Mouse (Mus musculus): ENCODE measurements around the gene Muc3a. TPM values are rescaled to one million over a fixed set of nuclear protein-coding genes. Genes with fewer than 3 reads are reported as not detected.
A peak's percentile ranks its signal among the peaks of the same experiment; 100 is the strongest.

Gene Muc3a
- polyA plus RNA-seq, 1 experiment from 2014 or later: not detected

- Histone ChIP-seq H3K27ac (ENCODE audit: low read depth) (no peak overlapping the region), H3K4me1 (ENCODE audit: insufficient read depth) (no peaks in the 10 kb centered on the region), H3K27me3 (ENCODE audit: insufficient read depth, low read length) (no peaks in the 10 kb centered on the region), H3K4me2 (no peak overlapping the region), H3K9ac (no peak overlapping the region), H3K9me3 (ENCODE audit: low read depth, low read length) (no peaks in the 10 kb centered on the region), H3K4me3 (ENCODE audit: low read depth, low read length) (no peak overlapping the region), H3K36me3 (ENCODE audit: insufficient read depth) (no peaks in the 10 kb centered on the region)
- WGBS: 63% methylated on average over 9 of the region's 9 CpGs
- DNase-seq (no peak), ATAC-seq (ENCODE audit: insufficient read depth) (no peak)
- TF ChIP-seq CTCF (IDR thresholded peaks at IDR 0.05; ENCODE audit: low read depth): no peak
Measured at GRCm38 (mm10) chr5:137166012-137166411, 46.2 kb downstream of the Muc3a start.

- Histone ChIP-seq H3K4me1 (ENCODE audit: insufficient read depth) (no peaks in the 10 kb centered on the region), H3K9ac (no peak overlapping the region), H3K27ac (ENCODE audit: low read depth) (no peak overlapping the region), H3K9me3 (ENCODE audit: low read depth, low read length) (no peaks in the 10 kb centered on the region), H3K4me3 (ENCODE audit: low read depth, low read length) (no peak overlapping the region), H3K27me3 (ENCODE audit: insufficient read depth, low read length) (no peaks in the 10 kb centered on the region), H3K4me2 (no peak overlapping the region), H3K36me3 (ENCODE audit: insufficient read depth) (no peaks in the 10 kb centered on the region)
- WGBS: 70% methylated on average over 4 of the region's 4 CpGs
- ATAC-seq (ENCODE audit: insufficient read depth) (no peak), DNase-seq (no peak)
- no peak for TF ChIP-seq CTCF (IDR thresholded peaks at IDR 0.05; ENCODE audit: low read depth)
Measured at GRCm38 (mm10) chr5:137161853-137162252, 50.3 kb downstream of the Muc3a start.

- Histone ChIP-seq H3K27me3 (ENCODE audit: insufficient read depth, low read length) (no peaks in the 10 kb centered on the region), H3K9me3 (ENCODE audit: low read depth, low read length) (no peaks in the 10 kb centered on the region), H3K4me3 (ENCODE audit: low read depth, low read length) (no peak overlapping the region), H3K4me2 (no peak overlapping the region), H3K4me1 (ENCODE audit: insufficient read depth) (no peaks in the 10 kb centered on the region), H3K27ac (ENCODE audit: low read depth) (no peak overlapping the region), H3K9ac (no peak overlapping the region), H3K36me3 (ENCODE audit: insufficient read depth) (no peaks in the 10 kb centered on the region)
- no peak for ATAC-seq (ENCODE audit: insufficient read depth)
- DNase-seq: peak; percentile 36
- WGBS: 22% methylated on average over 11 of the region's 11 CpGs
- peak; percentile 52 for TF ChIP-seq CTCF (IDR thresholded peaks at IDR 0.05; ENCODE audit: low read depth)
Measured at GRCm38 (mm10) chr5:137159461-137159860, 52.7 kb downstream of the Muc3a start.

Other genes starting within 250 kb of the Muc3a start
- gene Cldn15, start 245.8 kb downstream of the Muc3a start, polyA plus RNA-seq (2014; fragmentation: Nextera tagmentation; extraction: Ambion mirVana): 5.3 and 5.7 TPM in 2 replicates
- gene Plod3, start 225.4 kb downstream of the Muc3a start, polyA plus RNA-seq (2014; fragmentation: Nextera tagmentation; extraction: Ambion mirVana): 43.5 and 43.7 TPM in 2 replicates
- 88.9 and 97.4 TPM in 2 replicates for gene Znhit1, start 224.4 kb downstream of the Muc3a start, polyA plus RNA-seq (2014; fragmentation: Nextera tagmentation; extraction: Ambion mirVana)
- gene Vgf, start 186.0 kb downstream of the Muc3a start, polyA plus RNA-seq (2014; fragmentation: Nextera tagmentation; extraction: Ambion mirVana): 0.12 and 0.13 TPM in 2 replicates
- 179 and 191 TPM in 2 replicates for gene Ap1s1, start 166.3 kb downstream of the Muc3a start, polyA plus RNA-seq (2014; fragmentation: Nextera tagmentation; extraction: Ambion mirVana)
- 0.47 and 0.86 TPM in 2 replicates for gene Serpine1, start 140.1 kb downstream of the Muc3a start, polyA plus RNA-seq (2014; fragmentation: Nextera tagmentation; extraction: Ambion mirVana)
- 11.5 and 11.8 TPM in 2 replicates for gene Trim56, start 96.2 kb downstream of the Muc3a start, polyA plus RNA-seq (2014; fragmentation: Nextera tagmentation; extraction: Ambion mirVana)
- gene Muc3, start 63.1 kb downstream of the Muc3a start, polyA plus RNA-seq (2014; fragmentation: Nextera tagmentation; extraction: Ambion mirVana): not detected in 2 replicates
- 0.93 and 1.3 TPM in 2 replicates for gene Ache, start 75.1 kb upstream of the Muc3a start, polyA plus RNA-seq (2014; fragmentation: Nextera tagmentation; extraction: Ambion mirVana)
- gene Ufsp1, start 82.2 kb upstream of the Muc3a start, polyA plus RNA-seq (2014; fragmentation: Nextera tagmentation; extraction: Ambion mirVana): 4.4 and 4.6 TPM in 2 replicates
- 137 and 141 TPM in 2 replicates for gene Srrt, start 95.3 kb upstream of the Muc3a start, polyA plus RNA-seq (2014; fragmentation: Nextera tagmentation; extraction: Ambion mirVana)
- 87.1 and 89.3 TPM in 2 replicates for gene Trip6, start 102.0 kb upstream of the Muc3a start, polyA plus RNA-seq (2014; fragmentation: Nextera tagmentation; extraction: Ambion mirVana)
- gene Slc12a9, start 121.2 kb upstream of the Muc3a start, polyA plus RNA-seq (2014; fragmentation: Nextera tagmentation; extraction: Ambion mirVana): 9.7 and 10.2 TPM in 2 replicates
- 68.6 and 78.0 TPM in 2 replicates for gene Ephb4, start 137.7 kb upstream of the Muc3a start, polyA plus RNA-seq (2014; fragmentation: Nextera tagmentation; extraction: Ambion mirVana)

Data from lung, embryonic 14.5 days (tissue).